Mouse (Mus musculus) kidney, embryonic 15.5 days (tissue): ENCODE results near the gene Lpin3. TPM values are rescaled to one million over a fixed set of nuclear protein-coding genes. Genes with fewer than 3 reads are reported as not detected.

Source experiments
- ATAC-seq: fragments of 200-750 bp; cut with Nextera tagmentation; replicated peaks from 2 replicates; pipeline ENCODE4 v1.8.0; 2017; ENCODE audit warnings: moderate TSS enrichment; ENCODE audit not compliant: low FRiP score
- H3K27ac ChIP-seq: fragments of 300-500 bp; sonication (generic); 2 replicates; pipeline ENCODE4 v1.5.1; 2015; ENCODE audit warnings: mild to moderate bottlenecking, inconsistent platforms
- H3K27me3 ChIP-seq: fragments of 300-500 bp; sonication (generic); 2 replicates; pipeline ENCODE4 v1.6.1; 2015; ENCODE audit warnings: inconsistent platforms
- H3K36me3 ChIP-seq: fragments of 300-500 bp; sonication (generic); 2 replicates; pipeline ENCODE4 v1.6.1; 2015; ENCODE audit warnings: inconsistent platforms
- H3K4me1 ChIP-seq: fragments of 300-500 bp; sonication (generic); 2 replicates; pipeline ENCODE4 v1.6.1; 2015; ENCODE audit warnings: inconsistent platforms
- H3K4me2 ChIP-seq: fragments of 300-500 bp; sonication (generic); 2 replicates; pipeline ENCODE4 v1.6.1; 2015; ENCODE audit warnings: moderate library complexity, mild to moderate bottlenecking, inconsistent platforms
- H3K4me3 ChIP-seq: fragments of 300-500 bp; sonication (generic); replicated peaks from 2 replicates; pipeline ENCODE4 v1.5.1; 2015; ENCODE audit warnings: mild to moderate bottlenecking, inconsistent platforms
- H3K9ac ChIP-seq: fragments of 300-500 bp; sonication (generic); 2 replicates; pipeline ENCODE4 v1.6.1; 2015; ENCODE audit warnings: mild to moderate bottlenecking, inconsistent platforms
- H3K9me3 ChIP-seq: fragments of 300-500 bp; sonication (generic); replicated peaks from 2 replicates; pipeline ENCODE4 v1.6.1; 2016; ENCODE audit warnings: inconsistent platforms
- WGBS: fragments of 180-500 bp; shearing (Covaris S2); methylation state at CpG from one replicate; pipeline ENCODE4 v1.1.7; 2015; ENCODE audit warnings: mixed read lengths; 5-methylcytosine and 5-hydroxymethylcytosine counted together
- polyA plus RNA-seq: library from polyadenylated mRNA; unstranded; fragments of >200 nt; fragmentation: Nextera tagmentation; extraction: Ambion mirVana; gene quantifications from 2 replicates; pipeline ENCODE4 v1.2.1, GENCODE M21; 2015

Lpin3 gene
- polyA plus RNA-seq: 3.0 and 3.8 TPM in 2 replicates

DNA sequence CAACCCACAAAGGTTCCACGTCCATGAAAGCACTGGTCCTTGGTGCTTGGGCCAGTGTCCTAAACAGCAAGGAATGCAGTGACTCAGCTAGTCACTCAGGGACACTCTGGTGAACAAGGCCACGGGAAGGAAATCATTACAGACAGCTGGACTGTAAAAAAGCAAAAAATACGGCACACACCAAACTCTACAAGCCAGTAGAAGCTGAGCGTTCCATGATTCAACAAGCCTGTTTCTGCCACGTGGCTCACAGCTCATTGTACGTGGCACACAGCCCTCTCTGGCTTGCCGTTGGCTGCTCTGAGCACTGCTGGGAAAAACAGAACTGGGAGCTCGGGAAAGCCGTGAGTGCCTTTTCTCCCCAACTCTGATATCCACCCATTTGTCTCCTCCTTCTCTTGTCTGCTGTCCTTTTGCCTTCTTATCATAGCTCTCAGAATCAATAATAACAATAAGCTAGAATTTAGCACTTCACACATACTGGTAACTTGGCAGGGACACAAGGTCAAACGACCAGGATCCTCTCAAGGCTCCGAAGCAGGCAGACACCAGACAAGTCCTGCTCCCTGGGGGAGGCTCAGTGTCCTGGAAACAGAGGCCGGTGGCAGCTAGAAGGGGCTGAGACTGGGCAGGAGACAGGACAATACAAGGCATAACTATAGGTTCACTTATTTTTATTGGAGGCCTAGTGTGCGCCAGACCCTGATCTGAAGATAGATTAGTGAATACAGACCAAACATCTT lies at the start of gene Lpin3:
Lpin3 (plus strand) TSS at position 218 of the 743 bp plus-strand sequence.
- no peak within 1 kb of the TSS for H3K4me3 ChIP-seq
- WGBS: 58% methylated on average over 13 of the region's 13 CpGs
- no peaks in the 10 kb centered on the region for H3K27me3 ChIP-seq
- no peaks in the 10 kb centered on the region for H3K9me3 ChIP-seq
- H3K4me2 ChIP-seq: no peak within 1 kb of the TSS
- no peak for ATAC-seq
- H3K27ac ChIP-seq: no peak within 1 kb of the TSS
- H3K4me1 ChIP-seq: 0 out of 2 replicates have a peak, but pooled peaks cover 2% of the 10 kb centered on the region
- no peak within 1 kb of the TSS for H3K9ac ChIP-seq
- no peaks in the 10 kb centered on the region for H3K36me3 ChIP-seq

DNA sequence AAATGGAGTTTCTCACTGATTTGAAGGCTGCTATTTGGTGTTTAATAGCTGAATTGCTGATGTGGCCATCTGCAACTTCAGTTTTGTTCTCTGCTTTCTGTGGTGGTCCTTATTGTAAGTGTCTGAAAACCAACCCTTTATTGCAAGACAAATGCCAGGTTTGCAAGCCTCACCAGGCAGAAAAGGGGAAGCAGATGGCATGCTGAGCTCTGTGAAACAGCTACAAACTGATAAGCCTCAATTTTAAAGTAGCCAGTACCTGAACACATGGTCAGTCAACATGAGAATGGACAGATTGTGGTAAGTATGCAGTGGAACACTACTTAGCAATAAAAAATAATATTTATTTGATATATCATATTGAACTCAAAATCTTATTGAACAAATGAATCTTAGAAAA lies 39.6 kb upstream of the Lpin3 start:
- no peak overlapping the region for H3K9ac ChIP-seq
- no peaks in the 10 kb centered on the region for H3K36me3 ChIP-seq
- no peak for ATAC-seq
- H3K4me3 ChIP-seq: no peak overlapping the region
- H3K4me2 ChIP-seq: no peak overlapping the region
- H3K9me3 ChIP-seq: no peaks in the 10 kb centered on the region
- H3K4me1 ChIP-seq: no peaks in the 10 kb centered on the region
- H3K27ac ChIP-seq: no peak overlapping the region
- H3K27me3 ChIP-seq: no peaks in the 10 kb centered on the region

DNA sequence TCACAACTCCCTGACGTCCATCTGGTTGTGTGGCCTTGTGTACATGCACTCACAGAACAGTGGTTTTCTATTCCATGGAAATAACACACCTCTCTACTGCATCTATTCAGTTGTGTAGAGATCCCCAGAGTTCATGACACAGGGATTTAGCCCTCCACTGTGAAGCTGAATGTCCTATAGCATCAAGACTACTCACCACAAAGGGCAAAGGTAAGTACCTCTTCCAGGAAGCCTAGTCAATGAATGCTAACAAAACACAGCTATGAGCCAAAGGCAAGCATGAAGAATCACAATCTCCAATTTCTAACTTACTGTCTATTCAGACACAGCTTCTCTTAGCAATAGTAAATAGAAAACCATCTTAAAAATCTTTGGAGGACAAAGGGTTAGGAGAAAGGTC lies 32.8 kb upstream of the Lpin3 start:
- Histone ChIP-seq H3K36me3 (no peaks in the 10 kb centered on the region), H3K4me2 (no peak overlapping the region), H3K4me3 (no peak overlapping the region), H3K9me3 (no peaks in the 10 kb centered on the region), H3K27me3 (no peaks in the 10 kb centered on the region), H3K4me1 (no peaks in the 10 kb centered on the region), H3K27ac (no peak overlapping the region), H3K9ac (no peak overlapping the region)
- WGBS: 79% methylated on average over 1 of the region's 1 CpGs
- no peak for ATAC-seq

- Histone ChIP-seq H3K27ac (no peak overlapping the region), H3K27me3 (no peaks in the 10 kb centered on the region), H3K9me3 (no peaks in the 10 kb centered on the region), H3K9ac (no peak overlapping the region), H3K4me1 (no peaks in the 10 kb centered on the region), H3K4me2 (no peak overlapping the region), H3K36me3 (no peaks in the 10 kb centered on the region), H3K4me3 (no peak overlapping the region)
- 86% methylated on average over 2 of the region's 2 CpGs for WGBS
- no peak for ATAC-seq
These were observed 32.3 kb upstream of the Lpin3 start for GRCm38 (mm10) chr2:160848186-160848585.

DNA sequence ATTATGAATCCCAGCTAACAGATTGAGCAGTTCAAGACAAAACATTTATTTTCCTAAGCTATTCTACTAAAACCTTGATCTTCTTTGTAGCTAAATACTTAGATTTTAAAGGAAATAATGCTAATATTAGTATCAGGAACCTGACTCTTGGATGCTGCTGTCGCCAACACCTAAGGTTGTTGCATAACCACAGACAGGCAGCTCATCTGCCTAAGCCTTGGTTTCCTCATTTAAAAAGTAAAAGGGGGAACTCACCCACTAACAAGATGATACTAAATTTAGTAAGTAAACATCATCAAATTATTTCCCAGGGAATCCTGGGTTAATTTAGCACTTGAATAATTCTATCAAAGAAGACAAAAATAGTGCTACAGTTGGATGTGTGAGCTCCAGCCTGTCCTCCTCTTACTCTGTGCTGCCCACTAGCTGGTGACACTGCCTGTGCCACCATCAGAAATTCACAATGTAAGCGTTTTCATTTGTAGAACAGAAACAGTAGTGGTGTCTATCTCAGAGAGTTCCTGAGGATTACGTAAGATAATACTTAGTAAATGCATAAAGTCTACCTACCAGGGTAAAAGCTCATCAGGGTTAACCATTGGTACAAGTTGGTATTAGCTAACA lies 30.7 kb upstream of the Lpin3 start:
- Histone ChIP-seq H3K4me2 (no peak overlapping the region), H3K9me3 (no peaks in the 10 kb centered on the region), H3K4me1 (no peaks in the 10 kb centered on the region), H3K36me3 (no peaks in the 10 kb centered on the region), H3K27me3 (no peaks in the 10 kb centered on the region), H3K4me3 (no peak overlapping the region), H3K9ac (no peak overlapping the region), H3K27ac (no peak overlapping the region)
- no peak for ATAC-seq
- WGBS: 86% methylated on average over 3 of the region's 3 CpGs

- Histone ChIP-seq H3K27ac (no peak overlapping the region), H3K4me1 (no peaks in the 10 kb centered on the region), H3K4me2 (no peak overlapping the region), H3K27me3 (no peaks in the 10 kb centered on the region), H3K4me3 (no peak overlapping the region), H3K9me3 (no peaks in the 10 kb centered on the region), H3K36me3 (no peaks in the 10 kb centered on the region), H3K9ac (no peak overlapping the region)
- WGBS: 78% methylated on average over 3 of the region's 3 CpGs
- ATAC-seq: no peak
These were observed 30.1 kb upstream of the Lpin3 start for GRCm38 (mm10) chr2:160850360-160850759.

- ATAC-seq: no peak
- Histone ChIP-seq H3K27me3 (no peaks in the 10 kb centered on the region), H3K9ac (no peak overlapping the region)
These were observed 25.8 kb upstream of the Lpin3 start for GRCm38 (mm10) chr2:160854687-160855086.

DNA sequence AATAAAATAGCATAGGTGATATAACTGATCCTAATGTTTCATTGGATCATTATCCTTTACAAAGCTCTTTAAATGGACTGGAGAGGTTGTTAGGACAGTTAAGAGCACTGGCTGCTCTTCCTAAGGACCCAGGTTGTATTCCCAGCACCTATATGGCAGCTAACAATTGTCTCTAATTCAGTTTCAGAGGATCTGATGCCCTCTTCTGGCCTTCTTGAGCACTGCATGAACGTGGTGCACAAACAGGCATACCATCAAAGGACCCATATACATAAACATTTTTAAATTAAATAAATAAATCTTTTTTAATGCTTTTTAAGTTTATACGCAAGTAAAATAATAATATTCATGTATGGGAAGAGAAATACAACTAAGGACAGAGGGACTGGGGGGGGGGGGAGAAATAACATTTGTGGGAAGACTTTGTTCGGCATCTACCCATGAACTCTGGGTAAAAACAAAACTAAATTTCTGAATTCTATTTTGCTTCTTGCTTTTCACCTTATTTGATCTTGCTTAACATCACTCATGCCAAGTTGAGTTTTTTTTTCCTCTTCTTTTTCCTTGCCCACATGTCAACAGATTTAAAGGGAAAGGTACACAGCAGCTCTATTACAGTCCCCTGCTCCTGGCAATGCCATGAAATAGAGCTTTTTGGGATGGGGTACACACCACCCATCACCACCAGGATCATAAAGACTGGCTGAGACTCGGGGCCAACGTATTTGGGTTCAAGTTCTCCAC lies 23.9 kb upstream of the Lpin3 start:
- Histone ChIP-seq H3K4me2 (no peak overlapping the region), H3K27me3 (no peaks in the 10 kb centered on the region), H3K27ac (no peak overlapping the region), H3K4me3 (no peak overlapping the region), H3K9ac (no peak overlapping the region), H3K36me3 (no peaks in the 10 kb centered on the region), H3K9me3 (no peaks in the 10 kb centered on the region), H3K4me1 (no peaks in the 10 kb centered on the region)
- 79% methylated on average over 5 of the region's 5 CpGs for WGBS
- ATAC-seq: no peak

More at GRCm38 (mm10) chr2:160854687-160855086, 25.8 kb upstream of the Lpin3 start:
- Histone ChIP-seq H3K4me1 (no peaks in the 10 kb centered on the region), H3K27ac (no peak overlapping the region), H3K9me3 (no peaks in the 10 kb centered on the region), H3K4me2 (no peak overlapping the region), H3K4me3 (no peak overlapping the region), H3K36me3 (no peaks in the 10 kb centered on the region)

- WGBS: 70% methylated on average over 1 of the region's 1 CpGs
- Histone ChIP-seq H3K4me3 (no peak overlapping the region), H3K9me3 (no peaks in the 10 kb centered on the region), H3K36me3 (no peaks in the 10 kb centered on the region), H3K4me1 (no peaks in the 10 kb centered on the region), H3K9ac (no peak overlapping the region), H3K27ac (no peak overlapping the region), H3K4me2 (no peak overlapping the region), H3K27me3 (no peaks in the 10 kb centered on the region)
- no peak for ATAC-seq
These were observed 20.1 kb upstream of the Lpin3 start for GRCm38 (mm10) chr2:160860363-160860762.

DNA sequence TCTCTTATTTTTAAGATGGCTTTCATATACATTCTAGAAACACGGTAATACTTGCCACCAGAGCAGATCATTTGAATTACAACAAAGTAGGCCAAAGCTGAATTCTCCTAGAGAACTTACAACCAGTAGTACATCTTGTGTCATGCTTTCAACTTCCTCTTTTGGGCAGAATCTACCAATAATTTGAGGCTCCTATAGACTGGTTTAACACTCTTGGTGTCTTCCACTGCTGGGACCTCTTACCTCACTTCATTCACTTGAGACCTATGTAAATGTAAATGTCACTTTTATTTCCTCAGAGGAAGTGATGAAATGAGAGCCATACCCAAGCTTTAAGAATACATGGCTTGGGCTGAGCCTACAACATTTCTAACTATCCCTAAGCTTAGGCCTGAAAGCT lies 16.4 kb upstream of the Lpin3 start:
- H3K27ac ChIP-seq: no peak overlapping the region
- 0 out of 2 replicates have a peak, but pooled peaks cover 3% of the 10 kb centered on the region for H3K4me1 ChIP-seq
- H3K9ac ChIP-seq: no peak overlapping the region
- H3K4me3 ChIP-seq: no peak overlapping the region
- no peak overlapping the region for H3K4me2 ChIP-seq
- 92% methylated on average over 1 of the region's 1 CpGs for WGBS
- no peaks in the 10 kb centered on the region for H3K27me3 ChIP-seq
- ATAC-seq: no peak
- no peaks in the 10 kb centered on the region for H3K36me3 ChIP-seq
- H3K9me3 ChIP-seq: no peaks in the 10 kb centered on the region

DNA sequence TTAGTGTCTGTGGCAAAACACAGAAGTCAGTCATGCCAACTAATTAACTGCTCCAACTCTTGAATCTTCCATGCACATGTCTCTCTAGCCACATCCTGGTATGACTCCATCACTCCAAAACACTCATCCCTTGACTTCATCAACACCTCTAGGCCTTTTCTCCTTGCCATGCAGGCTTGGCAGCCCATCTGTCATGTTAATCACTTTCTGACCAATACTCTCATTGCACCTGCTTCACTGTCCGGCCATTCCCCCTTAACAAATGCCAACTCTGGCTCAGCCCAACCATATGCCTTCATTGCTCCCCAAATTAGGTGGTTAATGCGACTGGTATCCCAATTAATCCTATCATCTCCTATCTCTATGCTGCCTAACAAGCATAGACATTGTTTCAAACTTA lies 15.2 kb upstream of the Lpin3 start:
- no peak overlapping the region for H3K4me2 ChIP-seq
- H3K4me3 ChIP-seq: no peak overlapping the region
- H3K27ac ChIP-seq: no peak overlapping the region
- no peaks in the 10 kb centered on the region for H3K36me3 ChIP-seq
- 88% methylated on average over 2 of the region's 2 CpGs for WGBS
- H3K9ac ChIP-seq: no peak overlapping the region
- H3K27me3 ChIP-seq: no peaks in the 10 kb centered on the region
- H3K4me1 ChIP-seq: 0 out of 2 replicates have a peak, but pooled peaks cover 3% of the 10 kb centered on the region
- no peaks in the 10 kb centered on the region for H3K9me3 ChIP-seq
- no peak for ATAC-seq

DNA sequence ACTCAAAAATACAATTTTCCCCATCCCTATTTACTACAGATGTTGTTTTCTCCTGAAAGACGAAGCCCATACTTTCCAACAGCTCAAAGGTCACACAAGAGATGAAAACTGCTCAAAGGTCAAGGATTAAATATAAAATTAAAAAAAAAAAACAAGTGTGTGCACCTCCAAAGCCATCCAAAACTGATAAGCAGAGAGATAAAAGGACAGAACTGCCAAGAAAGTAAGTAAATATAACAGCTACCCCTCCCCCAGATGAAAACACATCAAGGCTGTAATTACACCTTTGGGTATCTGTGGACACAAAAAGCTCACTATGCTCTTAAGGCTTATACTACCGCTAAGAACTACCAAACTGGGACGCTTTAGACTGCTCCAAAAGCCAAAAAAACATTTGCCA lies 11.0 kb upstream of the Lpin3 start:
- no peak overlapping the region for H3K4me3 ChIP-seq
- 84% methylated on average over 3 of the region's 3 CpGs for WGBS

More for the DNA sequence above, 11.0 kb upstream of the Lpin3 start:
- Histone ChIP-seq H3K27me3 (no peaks in the 10 kb centered on the region), H3K9me3 (no peaks in the 10 kb centered on the region), H3K36me3 (no peaks in the 10 kb centered on the region), H3K9ac (no peak overlapping the region), H3K4me2 (no peak overlapping the region), H3K27ac (no peak overlapping the region), H3K4me1 (peaks cover 20% of the 10 kb centered on the region)
- ATAC-seq: no peak
